Mouse (Mus musculus): Measurements from ENCODE around the gene Mycbp2. TPM values are rescaled to one million over a fixed set of nuclear protein-coding genes. Genes with fewer than 3 reads are reported as not detected.

The Mycbp2 gene
- total RNA-seq (2021): 10 to 100 TPM; 25.0 to 31.0 TPM

GRCm38 (mm10) chr14:103346729-103347505 is at the start of gene Mycbp2:
TSS of gene Mycbp2 (minus strand) at chr14:103346814.
- intact Hi-C loops (cut with DNase I): loop anchor here (5.0 kb wide), 1 partner anchor 120 kb away; no protein-coding TSS in a partner anchor
- DNase-seq (ENCODE audit: low spot score): peak; percentile 95

DNA sequence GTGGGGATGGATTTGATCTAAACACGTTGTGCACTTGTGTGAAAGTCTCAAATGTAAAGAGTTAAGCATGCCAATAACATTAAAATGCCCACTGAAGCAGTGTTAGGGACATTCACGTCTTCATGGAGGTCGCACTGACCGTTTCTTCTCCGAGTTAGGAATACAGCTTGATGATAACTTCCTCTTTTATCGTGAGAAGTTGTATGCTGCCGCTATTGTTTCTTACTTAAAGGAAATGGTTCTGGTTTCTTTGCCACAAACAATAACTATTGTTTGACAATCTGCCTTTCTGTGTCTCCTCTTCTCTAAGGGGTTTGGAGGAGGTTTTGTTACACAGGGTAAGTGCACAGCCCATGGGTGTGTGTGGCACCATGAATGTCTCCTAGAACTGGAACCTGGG is 45.8 kb upstream of the Mycbp2 start:
- no peak for DNase-seq (ENCODE audit: low spot score)
- intact Hi-C loops (cut with DNase I): no loop called here

DNA sequence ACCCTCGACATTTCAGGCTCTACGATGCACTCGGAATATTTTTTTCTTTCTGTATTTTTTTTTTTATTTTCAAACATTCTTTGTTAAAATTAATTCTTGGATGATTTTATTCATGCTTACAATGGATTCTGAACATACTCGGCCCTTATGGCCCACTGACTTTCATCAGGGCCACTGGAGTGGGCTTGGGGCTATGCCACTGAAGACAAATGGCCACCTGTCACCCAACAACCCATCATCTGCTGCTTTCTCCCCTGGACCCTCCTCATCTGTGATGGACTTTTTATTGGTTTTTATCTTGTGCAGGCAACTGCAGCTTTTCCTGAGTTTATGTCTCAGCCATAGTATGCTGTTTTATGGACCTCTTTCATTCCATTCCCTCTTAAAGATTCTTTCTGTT is 40.8 kb upstream of the Mycbp2 start:
- no peak for DNase-seq (ENCODE audit: low spot score)
- intact Hi-C loops (cut with DNase I): no loop called here

- DNase-seq (ENCODE audit: low spot score): no peak
- intact Hi-C loops (cut with DNase I): no loop called here
Observed at GRCm38 (mm10) chr14:103386871-103387270, 40.3 kb upstream of the Mycbp2 start.

DNA sequence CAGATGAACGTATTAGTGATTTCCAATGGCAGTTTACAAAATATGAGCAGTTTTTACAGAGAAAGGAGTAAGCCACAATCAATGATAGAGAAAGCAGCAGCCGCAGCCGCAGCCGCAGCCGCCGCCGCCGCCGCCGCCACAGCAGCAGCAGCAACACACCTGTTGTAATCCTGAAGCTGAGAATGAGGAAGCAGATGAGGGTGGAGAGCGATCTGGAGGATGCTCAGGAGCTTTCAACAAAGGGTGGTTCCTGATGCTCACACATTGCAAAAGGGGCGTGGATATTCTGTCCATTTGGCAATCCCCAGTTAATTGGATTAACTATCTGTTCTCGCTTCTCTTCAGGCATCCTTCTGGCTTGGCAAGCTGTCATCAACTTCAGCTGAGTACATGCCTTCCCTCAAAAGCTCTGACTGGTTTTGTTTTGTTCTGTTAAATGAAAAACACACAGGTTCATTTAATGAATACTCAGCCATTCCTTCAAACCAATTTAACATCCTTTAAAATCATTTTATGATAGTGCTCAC is 38.5 kb upstream of the Mycbp2 start:
- intact Hi-C loops (cut with DNase I): no loop called here
- DNase-seq (ENCODE audit: low spot score): no peak

DNA sequence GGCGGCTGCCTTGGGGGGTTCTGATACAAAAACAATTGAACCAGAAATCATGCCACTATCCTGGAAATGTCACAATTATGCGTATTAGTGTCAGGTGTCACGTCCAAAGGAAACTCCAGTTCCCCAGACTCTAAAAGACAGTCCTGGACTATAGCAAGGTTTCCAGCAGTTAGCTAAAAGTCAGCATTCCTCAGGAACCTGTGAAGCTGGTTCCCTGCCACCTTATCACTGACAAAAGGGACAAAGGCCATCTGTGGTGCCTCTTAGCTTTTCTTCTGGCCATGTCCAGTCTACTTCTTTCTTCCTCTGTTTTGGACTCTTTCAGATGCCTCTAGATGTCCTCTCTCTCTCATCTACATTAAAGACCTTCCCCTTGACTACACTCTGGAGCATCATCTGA is 32.1 kb upstream of the Mycbp2 start:
- intact Hi-C loops (cut with DNase I): no loop called here
- DNase-seq (ENCODE audit: low spot score): no peak

- intact Hi-C loops (cut with DNase I): no loop called here
- no peak for DNase-seq (ENCODE audit: low spot score)
Observed at GRCm38 (mm10) chr14:103376765-103377164, 30.2 kb upstream of the Mycbp2 start.

DNA sequence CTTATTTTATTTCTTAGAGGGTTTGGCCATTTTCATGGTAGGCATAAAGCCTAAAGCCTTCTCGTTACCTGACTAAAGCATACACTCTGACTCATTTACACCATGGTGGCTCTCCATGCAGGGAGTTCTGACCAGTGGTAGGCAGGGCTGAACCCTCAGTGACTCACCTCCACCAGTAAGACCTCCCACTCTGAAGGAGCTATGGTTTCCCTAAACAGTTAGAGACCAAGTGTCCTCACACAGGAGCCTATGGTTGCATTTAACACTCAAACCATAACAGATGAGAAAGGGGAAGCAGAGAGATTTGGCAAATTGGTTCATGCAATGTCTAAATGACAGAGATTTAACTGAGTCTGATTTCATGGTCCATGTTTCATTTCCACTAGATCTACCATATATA is 28.9 kb upstream of the Mycbp2 start:
- DNase-seq (ENCODE audit: low spot score): no peak
- intact Hi-C loops (cut with DNase I): no loop called here

GRCm38 (mm10) chr14:103363199-103363598 is 16.6 kb upstream of the Mycbp2 start:
- no peak for DNase-seq (ENCODE audit: low spot score)
- intact Hi-C loops (cut with DNase I): no loop called here

GRCm38 (mm10) chr14:103356066-103356465 is 9.5 kb upstream of the Mycbp2 start:
- intact Hi-C loops (cut with DNase I): no loop called here
- DNase-seq (ENCODE audit: low spot score): no peak

DNA sequence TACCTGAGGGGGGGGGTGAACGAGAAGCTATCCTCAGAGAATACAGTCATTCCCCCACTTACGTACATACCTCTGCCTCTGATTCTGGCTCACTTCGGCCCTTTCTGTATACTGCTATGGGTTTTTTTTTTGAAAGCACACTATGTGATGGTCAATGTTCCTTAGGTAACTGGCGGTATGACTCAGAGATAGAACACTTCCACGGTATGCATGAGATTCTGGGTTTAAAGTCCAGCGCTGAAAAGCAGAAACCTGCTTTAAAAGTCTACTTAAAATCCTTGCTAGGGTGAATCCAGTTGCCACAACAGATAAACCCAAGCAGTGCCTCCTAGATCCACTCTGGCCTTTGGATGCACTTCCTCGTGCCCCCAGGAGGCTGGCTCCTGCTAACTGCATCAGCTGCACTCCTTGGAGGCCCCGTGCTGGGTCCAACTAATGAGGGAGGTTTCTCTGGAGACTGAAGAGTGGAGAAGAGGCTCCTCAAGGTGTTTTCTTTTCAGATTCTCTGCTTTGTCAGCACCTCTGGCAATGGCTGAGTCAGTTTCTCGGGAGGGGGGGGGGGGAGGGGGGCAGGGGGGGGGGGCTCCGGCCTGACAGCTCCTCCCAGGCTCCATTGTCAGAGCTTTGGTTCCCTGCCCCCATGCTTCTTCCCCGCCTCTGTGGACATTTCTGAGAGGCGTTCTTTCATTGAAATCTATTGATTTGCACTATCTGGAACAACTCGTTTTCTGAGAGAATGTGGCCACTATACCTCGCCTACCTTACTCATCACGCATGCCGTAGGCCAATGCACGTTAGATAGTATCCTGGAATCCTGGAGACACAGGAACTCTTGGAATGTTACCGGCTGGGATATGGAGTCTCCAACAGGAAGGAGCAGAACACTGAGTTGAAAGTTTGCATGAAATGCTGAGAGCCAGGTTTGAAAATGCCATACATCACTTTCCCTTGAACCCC is 8.1 kb upstream of the Mycbp2 start:
- no peak for DNase-seq (ENCODE audit: low spot score)
- intact Hi-C loops (cut with DNase I): no loop called here

- DNase-seq (ENCODE audit: low spot score): no peak
- intact Hi-C loops (cut with DNase I): loop anchor here (5.0 kb wide), 1 partner anchor 121 kb away; no protein-coding TSS in a partner anchor
Observed at GRCm38 (mm10) chr14:103345858-103346728, 521 bp downstream of the Mycbp2 start.

DNA sequence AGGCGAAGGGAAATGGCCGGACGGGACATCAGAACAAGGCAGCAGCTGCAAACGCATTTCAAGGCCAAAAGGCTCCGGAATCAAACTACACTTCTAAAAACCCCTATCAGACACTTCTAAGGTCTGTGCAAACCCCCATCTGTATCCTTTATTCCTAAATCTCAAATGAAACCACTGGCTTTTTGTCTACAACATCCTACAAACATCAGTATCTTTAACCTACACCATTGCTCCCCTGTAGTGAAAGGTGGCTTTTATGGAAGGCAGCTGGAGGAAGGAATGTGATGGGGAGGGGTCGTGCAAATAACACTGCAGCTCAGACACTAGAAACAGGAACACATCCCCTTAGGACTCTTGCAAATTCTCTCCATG is 1.1 kb downstream of the Mycbp2 start:
- DNase-seq (ENCODE audit: low spot score): no peak
- intact Hi-C loops (cut with DNase I): loop anchor here (5.0 kb wide), 1 partner anchor 122 kb away; no protein-coding TSS in a partner anchor

GRCm38 (mm10) chr14:103345011-103345410 is 1.6 kb downstream of the Mycbp2 start:
- intact Hi-C loops (cut with DNase I): loop anchor here (5.0 kb wide), 1 partner anchor 122 kb away; no protein-coding TSS in a partner anchor

DNA sequence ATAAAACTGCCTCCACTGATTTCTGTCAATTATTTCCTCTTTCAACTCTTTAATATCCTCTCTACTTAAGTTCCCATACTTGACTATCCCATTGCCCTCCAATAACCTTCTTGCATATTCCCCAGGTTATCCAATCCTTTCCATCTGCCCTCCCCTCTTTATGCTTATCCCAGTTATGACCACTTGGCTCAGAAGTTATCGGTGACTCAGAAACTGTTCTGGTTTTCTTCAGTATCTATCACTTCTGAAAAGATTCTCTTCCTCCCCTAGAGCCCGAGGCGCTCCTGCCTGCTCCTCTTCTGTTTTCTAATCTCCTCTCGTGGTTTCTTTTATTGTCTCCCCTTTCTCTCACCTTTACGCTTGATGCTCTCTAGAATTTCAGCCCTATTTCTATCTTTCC is 2.8 kb downstream of the Mycbp2 start:
- intact Hi-C loops (cut with DNase I): loop anchor here (5.0 kb wide), 1 partner anchor 241 kb away; no protein-coding TSS in a partner anchor
- DNase-seq (ENCODE audit: low spot score): no peak

More at GRCm38 (mm10) chr14:103345011-103345410, 1.6 kb downstream of the Mycbp2 start:
- DNase-seq (ENCODE audit: low spot score): no peak

- no peak for DNase-seq (ENCODE audit: low spot score)
- intact Hi-C loops (cut with DNase I): loop anchor here (5.0 kb wide), 1 partner anchor 239 kb away; no protein-coding TSS in a partner anchor
Observed at GRCm38 (mm10) chr14:103341385-103342294, 5.0 kb downstream of the Mycbp2 start.

GRCm38 (mm10) chr14:103312926-103313325 is 33.7 kb downstream of the Mycbp2 start:
- DNase-seq (ENCODE audit: low spot score): no peak
- intact Hi-C loops (cut with DNase I): no loop called here

DNA sequence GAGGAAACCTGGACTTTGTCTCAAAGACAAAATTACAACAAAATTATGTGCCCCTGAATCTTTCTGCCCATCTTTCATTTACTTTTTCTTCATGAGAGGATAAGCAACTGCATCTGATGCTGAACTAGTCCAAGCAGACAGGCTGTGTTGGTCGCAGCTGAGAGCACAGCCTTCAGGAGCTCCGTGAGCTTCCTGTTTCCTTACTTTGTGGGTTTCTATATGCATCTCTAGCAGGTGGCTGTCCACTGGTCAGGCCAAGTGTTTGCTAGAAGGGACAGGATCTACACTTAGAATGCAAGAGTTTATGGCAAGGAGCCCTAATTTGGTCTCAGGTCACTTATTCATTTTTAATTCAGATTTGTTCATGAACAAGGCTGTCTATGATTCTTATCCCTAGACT is 50.4 kb downstream of the Mycbp2 start:
- DNase-seq (ENCODE audit: low spot score): no peak
- intact Hi-C loops (cut with DNase I): no loop called here
